Mouse (Mus musculus) erythroblast, embryonic 14.5 days (primary cell): Measurements from ENCODE around the gene Atp1a2. TPM values are rescaled to one million over a fixed set of nuclear protein-coding genes. Genes with fewer than 3 reads are reported as not detected.

Experiments used
- H3K27me3 ChIP-seq: 2 replicates; pipeline ENCODE4 v1.6.1; 2012; ENCODE audit warnings: inconsistent platforms; ENCODE audit not compliant: control insufficient read depth
- H3K36me3 ChIP-seq: 2 replicates; pipeline ENCODE4 v1.6.1; 2012; ENCODE audit warnings: mild to moderate bottlenecking, inconsistent platforms; ENCODE audit not compliant: control insufficient read depth
- H3K4me1 ChIP-seq: 2 replicates; pipeline ENCODE4 v1.6.1; 2012; ENCODE audit warnings: inconsistent platforms; ENCODE audit not compliant: control insufficient read depth
- H3K4me3 ChIP-seq: replicated peaks from 2 replicates; pipeline ENCODE3; 2012; ENCODE audit warnings: moderate library complexity, mild to moderate bottlenecking, inconsistent platforms
- H3K9me3 ChIP-seq: 2 replicates; pipeline ENCODE4 v1.6.1; 2012; ENCODE audit warnings: low read length, inconsistent platforms, mixed read lengths; ENCODE audit not compliant: control insufficient read depth
- GATA1 ChIP-seq: IDR thresholded peaks from 2 replicates; pipeline ENCODE4 v1.6.1; 2012; ENCODE audit warnings: low read length, inconsistent platforms, mixed read lengths
- TAL1 ChIP-seq: IDR thresholded peaks from 3 replicates; pipeline ENCODE4 v1.6.1; 2012; ENCODE audit warnings: low read length, inconsistent platforms, mixed read lengths
- polyA plus RNA-seq: library from polyadenylated mRNA; stranded (reverse); fragments of >175 nt; gene quantifications from 2 replicates; pipeline ENCODE4 v1.2.3, GENCODE M21; 2012

Gene Atp1a2
- polyA plus RNA-seq, 1 experiment, result not detected

- Histone ChIP-seq H3K9me3 (no peaks in the 10 kb centered on the region), H3K36me3 (no peaks in the 10 kb centered on the region), H3K4me1 (peaks cover 18% of the 10 kb centered on the region), H3K4me3 (no peak overlapping the region), H3K27me3 (peaks cover 22% of the 10 kb centered on the region)
- TF ChIP-seq GATA1 (no peak), TAL1 (no peak)
These were observed 5.0 kb upstream of the Atp1a2 start for GRCm38 (mm10) chr1:172302851-172303250.

DNA sequence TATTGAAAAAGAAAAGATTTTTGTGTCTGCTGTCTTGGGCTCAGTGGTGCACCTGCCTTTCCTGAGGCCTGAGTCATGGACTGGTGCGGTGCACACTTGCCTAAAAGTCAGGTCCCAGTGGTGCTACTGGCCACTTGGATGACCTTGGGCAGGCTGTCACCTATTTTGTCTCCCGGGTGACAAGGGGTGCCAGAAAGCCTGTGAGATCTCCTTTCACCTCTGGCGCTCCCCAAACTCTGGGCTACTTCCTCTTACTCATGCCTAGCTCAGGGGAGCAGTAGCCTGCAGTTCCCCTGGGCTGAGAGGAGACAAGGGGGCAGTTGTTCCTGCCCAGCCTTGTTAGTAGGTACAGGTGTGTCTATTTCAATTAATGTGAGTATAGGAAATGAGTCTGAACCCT, 4.4 kb upstream of the Atp1a2 start:
- Histone ChIP-seq H3K27me3 (peaks cover 27% of the 10 kb centered on the region), H3K4me3 (no peak overlapping the region), H3K36me3 (no peaks in the 10 kb centered on the region), H3K9me3 (no peaks in the 10 kb centered on the region), H3K4me1 (peaks cover 18% of the 10 kb centered on the region)
- no peak for TF ChIP-seq TAL1
- no peak for TF ChIP-seq GATA1

DNA sequence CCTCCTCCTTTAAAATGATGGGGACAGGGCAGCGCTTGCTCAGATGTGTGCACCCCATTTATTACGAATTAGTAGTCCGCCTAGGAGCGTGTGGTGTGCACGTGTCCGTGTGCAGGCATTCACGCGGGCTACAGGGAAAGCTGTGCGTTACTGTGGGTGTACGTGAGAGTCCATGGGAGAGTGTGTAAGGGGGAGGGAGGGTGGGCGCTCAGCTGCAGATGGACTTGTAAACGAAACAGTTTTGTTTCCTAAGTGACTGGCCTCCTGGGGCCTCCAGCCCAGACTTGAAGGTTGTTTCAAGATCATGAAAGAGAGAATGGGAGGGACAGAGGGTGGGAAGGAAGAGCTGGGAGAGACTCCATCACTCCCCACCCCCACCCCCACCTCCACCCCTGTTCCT, 3.3 kb upstream of the Atp1a2 start:
- Histone ChIP-seq H3K4me1 (peaks cover 18% of the 10 kb centered on the region), H3K36me3 (no peaks in the 10 kb centered on the region), H3K4me3 (no peak overlapping the region), H3K27me3 (peaks cover 34% of the 10 kb centered on the region), H3K9me3 (no peaks in the 10 kb centered on the region)
- no peak for TF ChIP-seq TAL1
- TF ChIP-seq GATA1, result no peak

- Histone ChIP-seq H3K27me3 (peaks cover 37% of the 10 kb centered on the region), H3K36me3 (no peaks in the 10 kb centered on the region), H3K9me3 (no peaks in the 10 kb centered on the region), H3K4me3 (no peak overlapping the region), H3K4me1 (peaks cover 15% of the 10 kb centered on the region)
- TF ChIP-seq TAL1 (no peak), GATA1 (no peak)
These were observed 2.4 kb upstream of the Atp1a2 start for GRCm38 (mm10) chr1:172300247-172300646.

- H3K36me3 ChIP-seq, result no peaks in the 10 kb centered on the region
- no peak overlapping the region for H3K4me3 ChIP-seq
- peaks cover 9% of the 10 kb centered on the region for H3K4me1 ChIP-seq
- no peaks in the 10 kb centered on the region for H3K9me3 ChIP-seq
- peaks cover 34% of the 10 kb centered on the region for H3K27me3 ChIP-seq
- TF ChIP-seq GATA1, result no peak
- no peak for TF ChIP-seq TAL1
These were observed 1.7 kb upstream of the Atp1a2 start for GRCm38 (mm10) chr1:172299528-172299927.

GRCm38 (mm10) chr1:172296816-172297510, 901 bp downstream of the Atp1a2 start:
- Histone ChIP-seq H3K4me3 (no peak overlapping the region), H3K9me3 (no peaks in the 10 kb centered on the region), H3K4me1 (no peaks in the 10 kb centered on the region), H3K36me3 (no peaks in the 10 kb centered on the region), H3K27me3 (peaks cover 23% of the 10 kb centered on the region)
- TF ChIP-seq TAL1 (no peak), GATA1 (no peak)

DNA sequence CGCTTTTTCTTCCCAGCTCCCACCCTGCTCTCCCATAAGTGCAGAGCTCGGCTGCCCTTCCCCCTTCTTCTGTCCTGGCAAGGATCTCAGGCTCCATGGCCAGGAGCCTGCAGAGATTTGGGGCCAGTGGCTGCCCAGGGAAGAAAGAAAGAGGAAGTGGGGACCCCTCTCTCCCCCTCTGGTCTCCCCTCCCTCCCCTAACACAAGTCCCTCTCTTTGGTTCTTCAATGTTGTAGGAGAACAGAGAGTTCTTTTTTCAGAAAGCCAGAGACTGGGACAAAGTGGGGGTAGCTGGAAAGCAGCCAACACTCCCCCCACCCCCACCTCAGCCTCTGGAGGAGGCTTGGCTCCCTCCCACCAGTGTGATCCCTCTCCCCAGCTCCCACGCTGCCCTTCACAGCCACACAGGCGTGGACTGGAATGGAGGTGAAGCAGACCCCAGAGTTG, 2.1 kb downstream of the Atp1a2 start:
- Histone ChIP-seq H3K27me3 (peaks cover 23% of the 10 kb centered on the region), H3K9me3 (no peaks in the 10 kb centered on the region), H3K4me1 (no peaks in the 10 kb centered on the region), H3K36me3 (no peaks in the 10 kb centered on the region), H3K4me3 (no peak overlapping the region)
- TF ChIP-seq TAL1 (no peak), GATA1 (no peak)

GRCm38 (mm10) chr1:172293449-172293848, 4.4 kb downstream of the Atp1a2 start:
- no peak overlapping the region for H3K4me3 ChIP-seq
- H3K4me1 ChIP-seq, result no peaks in the 10 kb centered on the region; the same call in none of the 2 replicates
- no peaks in the 10 kb centered on the region for H3K36me3 ChIP-seq
- TF ChIP-seq GATA1, result no peak
- no peak for TF ChIP-seq TAL1
- H3K9me3 ChIP-seq, result no peaks in the 10 kb centered on the region
- H3K27me3 ChIP-seq, result peaks cover 21% of the 10 kb centered on the region

GRCm38 (mm10) chr1:172292880-172293279, 5.0 kb downstream of the Atp1a2 start:
- Histone ChIP-seq H3K4me1 (no peaks in the 10 kb centered on the region; the same call in none of the 2 replicates), H3K36me3 (no peaks in the 10 kb centered on the region), H3K27me3 (peaks cover 16% of the 10 kb centered on the region), H3K9me3 (no peaks in the 10 kb centered on the region), H3K4me3 (no peak overlapping the region)
- TF ChIP-seq GATA1 (no peak), TAL1 (no peak)

DNA sequence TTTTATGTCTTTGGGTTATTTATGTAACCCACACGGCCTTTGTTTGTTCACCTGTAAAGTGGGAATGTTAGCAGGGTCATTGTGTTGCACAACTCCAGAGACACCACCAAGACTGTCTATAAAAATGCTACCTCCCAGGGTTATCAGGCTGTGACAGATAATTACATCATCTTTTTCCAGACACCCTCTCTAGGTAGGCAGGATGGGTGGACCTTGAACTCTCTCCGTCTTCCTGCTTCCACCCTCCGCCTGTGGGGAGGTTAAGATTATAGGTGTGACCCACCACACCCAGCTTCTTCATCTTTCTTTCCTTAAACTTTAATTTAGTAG, 8.3 kb downstream of the Atp1a2 start:
- Histone ChIP-seq H3K4me3 (no peak overlapping the region), H3K9me3 (no peaks in the 10 kb centered on the region), H3K36me3 (no peaks in the 10 kb centered on the region), H3K27me3 (no peaks in the 10 kb centered on the region), H3K4me1 (no peaks in the 10 kb centered on the region; the same call in none of the 2 replicates)
- TF ChIP-seq GATA1 (no peak), TAL1 (no peak)
